Mouse (Mus musculus) ES-E14 (cell line): ENCODE measurements around the gene Rffl.

Experiments used
- CHD2 ChIP-seq: IDR thresholded peaks from 2 replicates; pipeline ENCODE4 v1.6.1; 2014; ENCODE audit warnings: mild to moderate bottlenecking, low read depth, low read length, inconsistent platforms
- ZC3H11A ChIP-seq: IDR thresholded peaks from 2 replicates; pipeline ENCODE4 v1.6.1; 2012; ENCODE audit warnings: low read depth, mild to moderate bottlenecking, inconsistent platforms, low read length, borderline replicate concordance
- ZNF384 ChIP-seq: IDR thresholded peaks from 2 replicates; pipeline ENCODE4 v1.6.1; 2012; ENCODE audit warnings: low read depth, low read length, inconsistent platforms

DNA sequence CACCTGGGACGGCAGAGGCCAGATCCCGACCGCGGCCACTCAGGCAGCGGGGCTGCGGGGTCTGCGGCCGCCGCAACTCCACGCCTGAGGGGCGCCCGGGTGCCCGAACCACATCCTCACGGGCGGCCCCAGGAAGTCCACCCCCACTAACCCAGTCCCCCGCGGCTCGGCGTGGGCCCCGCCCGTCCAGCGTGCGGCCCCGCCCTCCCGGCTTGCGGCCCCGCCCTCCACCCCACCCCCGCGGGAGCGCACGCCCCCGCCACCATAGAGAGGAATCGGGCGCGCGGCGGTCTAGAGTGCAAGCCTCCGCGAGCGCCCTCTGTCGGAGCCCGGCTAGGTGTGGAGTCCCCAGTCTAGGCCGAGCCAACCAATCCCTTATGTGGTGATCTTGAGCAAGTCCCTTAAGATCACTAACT lies at the start of gene Rffl:
- TF ChIP-seq ZC3H11A, result no peak
- TF ChIP-seq CHD2, result no peak
- no peak for TF ChIP-seq ZNF384
